Mouse (Mus musculus): ENCODE results near the gene Omt2a.
"Not testable (repeated sequence)": the region's sequence is repeated elsewhere in the genome, so short reads cannot be mapped to it uniquely, and the experiment has no call there.

Gene Omt2a

DNA sequence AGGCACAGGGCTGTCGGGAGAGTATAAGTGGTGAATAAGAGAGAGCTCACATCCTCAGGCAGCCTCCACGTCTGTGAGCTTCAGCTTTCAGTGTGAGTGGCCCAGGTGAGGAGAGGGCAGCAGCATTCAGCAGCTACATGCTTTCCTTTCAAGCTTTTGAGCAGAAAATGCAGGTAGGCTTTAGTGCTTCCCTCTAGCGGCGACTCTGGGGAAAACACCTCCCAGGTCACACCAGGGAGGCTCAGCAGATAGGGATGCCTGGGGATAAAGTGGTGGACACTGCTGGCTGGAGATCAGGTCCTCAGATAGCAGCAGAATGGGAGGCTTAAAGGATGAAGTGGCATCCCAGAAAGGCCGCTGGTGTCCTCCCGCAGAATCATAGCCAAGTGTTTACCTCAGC is 18.5 kb downstream of the Omt2a start:
- DNase-seq, result peak; percentile 37

GRCm38 (mm10) chr9:78294781-78295180 is 19.8 kb downstream of the Omt2a start:
- not testable (repeated sequence) for DNase-seq

DNA sequence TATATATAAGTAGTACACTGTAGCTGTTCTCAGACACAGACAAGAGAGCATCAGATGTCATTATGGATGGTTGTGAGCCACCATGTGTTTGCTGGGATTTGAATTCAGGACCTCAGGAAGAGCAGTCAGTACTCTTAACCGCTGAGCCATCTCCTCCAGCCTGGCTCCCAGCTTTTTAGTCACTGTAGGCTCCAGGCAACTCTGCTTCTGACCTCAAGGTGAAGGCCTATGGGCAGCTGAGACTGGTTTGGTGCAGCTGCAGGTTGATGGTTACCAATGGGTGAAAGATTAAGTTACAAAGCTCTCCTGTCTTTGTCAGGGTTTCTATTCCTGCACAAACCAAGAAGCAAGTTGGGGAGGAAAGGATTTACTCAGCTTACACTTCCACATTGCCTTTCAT is 20.9 kb downstream of the Omt2a start:
- DNase-seq, result not testable (repeated sequence)

- DNase-seq, result not testable (repeated sequence)
Measured at GRCm38 (mm10) chr9:78292462-78292861, 22.1 kb downstream of the Omt2a start.

DNA sequence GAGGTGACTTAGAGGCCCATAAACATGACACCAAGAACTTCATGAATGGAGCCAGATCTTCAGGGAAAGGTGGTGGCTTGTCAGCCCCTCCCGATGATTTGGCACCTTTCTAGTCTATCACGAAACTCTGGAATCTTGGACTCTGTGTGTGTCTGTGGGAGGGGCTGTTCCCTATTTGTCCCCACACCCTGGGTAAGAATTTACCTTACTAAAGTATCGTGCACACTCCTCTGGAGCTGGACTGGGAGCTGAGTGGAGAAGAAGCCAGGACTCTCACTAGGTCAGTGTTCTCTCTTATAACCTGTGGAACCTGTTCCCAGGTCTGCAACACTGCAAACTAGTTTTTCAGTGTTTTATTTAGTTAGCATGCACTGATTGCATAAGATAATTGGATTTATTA is 24.9 kb downstream of the Omt2a start, which contains the start of gene Gm10639:
Gene Gm10639, plus strand, starts transcription at position 201 of the 400 bp plus-strand sequence.
- DNase-seq, result not testable (repeated sequence)

DNA sequence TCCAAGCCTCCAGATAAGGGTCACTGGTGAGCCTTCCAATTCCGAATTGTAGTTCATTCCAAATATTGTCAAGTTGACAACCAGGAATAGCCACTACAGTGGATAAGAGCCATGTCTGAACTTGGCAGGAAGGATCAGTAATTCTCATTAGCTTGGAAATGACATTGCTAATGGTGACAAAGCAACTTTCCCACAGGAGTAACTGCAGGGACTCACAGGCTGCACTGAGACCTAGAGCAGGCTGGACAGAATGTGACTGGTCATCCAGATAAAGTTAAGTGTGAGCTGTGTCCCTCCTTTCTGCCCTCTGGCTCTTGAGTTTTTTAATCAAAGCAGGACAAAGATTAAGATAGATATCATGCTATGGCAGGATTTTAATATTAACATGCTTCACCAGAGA is 25.5 kb downstream of the Omt2a start:
- DNase-seq, result not testable (repeated sequence)

- not testable (repeated sequence) for DNase-seq
Measured at GRCm38 (mm10) chr9:78282002-78282711, 32.4 kb downstream of the Omt2a start.

GRCm38 (mm10) chr9:78270945-78271344 is 43.7 kb downstream of the Omt2a start:
- DNase-seq, result not testable (repeated sequence)

Measured in lung, postnatal 10 days (tissue).